Mouse (Mus musculus): Measurements from ENCODE around the gene Fam196b. TPM values are rescaled to one million over a fixed set of nuclear protein-coding genes. Genes with fewer than 3 reads are reported as not detected.

The Fam196b gene
- total and polyA plus RNA-seq, 2 experiments from 2014 or later: not detected

- no peak overlapping the region for H3K9ac ChIP-seq (replicated peaks; ENCODE audit: low read depth, low read length)
- ATAC-seq (ENCODE audit: insufficient read depth, low read depth): no peak
- WGBS: 52% methylated on average over 13 of the region's 13 CpGs
- H3K36me3 ChIP-seq (replicated peaks; ENCODE audit: control insufficient read depth, insufficient read depth, low read length): no peaks in the 10 kb centered on the region
- no peaks in the 10 kb centered on the region for H3K9me3 ChIP-seq (replicated peaks; ENCODE audit: control insufficient read depth, low read length)
- TF ChIP-seq CTCF (IDR thresholded peaks at IDR 0.05; ENCODE audit: low read depth): no peak
- TF ChIP-seq EP300 (IDR thresholded peaks at IDR 0.05; ENCODE audit: low read depth): no peak
- no peaks in the 10 kb centered on the region for H3K4me1 ChIP-seq (ENCODE audit: control insufficient read depth, insufficient read depth)
- H3K4me2 ChIP-seq (ENCODE audit: low read depth, low read length): no peak overlapping the region
- H3K27ac ChIP-seq (ENCODE audit: low read depth): no peak overlapping the region
- H3K4me3 ChIP-seq (ENCODE audit: low read depth, low read length): no peak overlapping the region
- DNase-seq (ENCODE audit: low spot score): no peak
- H3K27me3 ChIP-seq (ENCODE audit: control insufficient read depth, insufficient read depth, low read length): no peaks in the 10 kb centered on the region
Measured at GRCm38 (mm10) chr11:34284124-34284808, 30.4 kb upstream of the Fam196b start.

- ATAC-seq (ENCODE audit: insufficient read depth, low read depth): no peak
- Histone ChIP-seq H3K36me3 (replicated peaks; ENCODE audit: control insufficient read depth, insufficient read depth, low read length) (no peaks in the 10 kb centered on the region), H3K4me3 (ENCODE audit: low read depth, low read length) (no peak overlapping the region), H3K9me3 (replicated peaks; ENCODE audit: control insufficient read depth, low read length) (no peaks in the 10 kb centered on the region), H3K27me3 (ENCODE audit: control insufficient read depth, insufficient read depth, low read length) (no peaks in the 10 kb centered on the region), H3K9ac (replicated peaks; ENCODE audit: low read depth, low read length) (no peak overlapping the region), H3K27ac (ENCODE audit: low read depth) (no peak overlapping the region), H3K4me1 (ENCODE audit: control insufficient read depth, insufficient read depth) (no peaks in the 10 kb centered on the region), H3K4me2 (ENCODE audit: low read depth, low read length) (no peak overlapping the region)
- WGBS: 48% methylated on average over 4 of the region's 4 CpGs
- no peak for DNase-seq (ENCODE audit: low spot score)
- TF ChIP-seq CTCF (IDR thresholded peaks at IDR 0.05; ENCODE audit: low read depth) (no peak), EP300 (IDR thresholded peaks at IDR 0.05; ENCODE audit: low read depth) (no peak)
Measured at GRCm38 (mm10) chr11:34290265-34290664, 24.4 kb upstream of the Fam196b start.

- no peak for ATAC-seq (ENCODE audit: insufficient read depth, low read depth)
- Histone ChIP-seq H3K27me3 (ENCODE audit: control insufficient read depth, insufficient read depth, low read length) (no peaks in the 10 kb centered on the region), H3K4me3 (ENCODE audit: low read depth, low read length) (no peak overlapping the region), H3K27ac (ENCODE audit: low read depth) (no peak overlapping the region), H3K4me1 (ENCODE audit: control insufficient read depth, insufficient read depth) (no peaks in the 10 kb centered on the region), H3K4me2 (ENCODE audit: low read depth, low read length) (no peak overlapping the region), H3K9me3 (replicated peaks; ENCODE audit: control insufficient read depth, low read length) (no peaks in the 10 kb centered on the region), H3K36me3 (replicated peaks; ENCODE audit: control insufficient read depth, insufficient read depth, low read length) (no peaks in the 10 kb centered on the region), H3K9ac (replicated peaks; ENCODE audit: low read depth, low read length) (no peak overlapping the region)
- no peak for TF ChIP-seq CTCF (IDR thresholded peaks at IDR 0.05; ENCODE audit: low read depth)
- TF ChIP-seq EP300 (IDR thresholded peaks at IDR 0.05; ENCODE audit: low read depth): no peak
- WGBS: 70% methylated on average over 2 of the region's 2 CpGs
- DNase-seq (ENCODE audit: low spot score): no peak
Measured at GRCm38 (mm10) chr11:34290708-34291107, 23.9 kb upstream of the Fam196b start.

- DNase-seq (ENCODE audit: low spot score) (no peak), ATAC-seq (ENCODE audit: insufficient read depth, low read depth) (no peak)
- H3K9ac ChIP-seq (replicated peaks; ENCODE audit: low read depth, low read length): no peak overlapping the region
- 54% methylated on average over 3 of the region's 3 CpGs for WGBS
- H3K27ac ChIP-seq (ENCODE audit: low read depth): no peak overlapping the region
- H3K4me2 ChIP-seq (ENCODE audit: low read depth, low read length): no peak overlapping the region
- H3K9me3 ChIP-seq (replicated peaks; ENCODE audit: control insufficient read depth, low read length): no peaks in the 10 kb centered on the region
- no peaks in the 10 kb centered on the region for H3K27me3 ChIP-seq (ENCODE audit: control insufficient read depth, insufficient read depth, low read length)
- H3K36me3 ChIP-seq (replicated peaks; ENCODE audit: control insufficient read depth, insufficient read depth, low read length): no peaks in the 10 kb centered on the region
- no peaks in the 10 kb centered on the region for H3K4me1 ChIP-seq (ENCODE audit: control insufficient read depth, insufficient read depth)
- TF ChIP-seq EP300 (IDR thresholded peaks at IDR 0.05; ENCODE audit: low read depth): no peak
- TF ChIP-seq CTCF (IDR thresholded peaks at IDR 0.05; ENCODE audit: low read depth): no peak
- H3K4me3 ChIP-seq (ENCODE audit: low read depth, low read length): no peak overlapping the region
Measured at GRCm38 (mm10) chr11:34291304-34291703, 23.3 kb upstream of the Fam196b start.

- no peak for DNase-seq (ENCODE audit: low spot score)
- Histone ChIP-seq H3K4me3 (ENCODE audit: low read depth, low read length) (no peak overlapping the region), H3K27me3 (ENCODE audit: control insufficient read depth, insufficient read depth, low read length) (no peaks in the 10 kb centered on the region), H3K4me1 (ENCODE audit: control insufficient read depth, insufficient read depth) (no peaks in the 10 kb centered on the region), H3K9me3 (replicated peaks; ENCODE audit: control insufficient read depth, low read length) (no peaks in the 10 kb centered on the region), H3K4me2 (ENCODE audit: low read depth, low read length) (no peak overlapping the region), H3K36me3 (replicated peaks; ENCODE audit: control insufficient read depth, insufficient read depth, low read length) (no peaks in the 10 kb centered on the region), H3K9ac (replicated peaks; ENCODE audit: low read depth, low read length) (no peak overlapping the region), H3K27ac (ENCODE audit: low read depth) (no peak overlapping the region)
- TF ChIP-seq CTCF (IDR thresholded peaks at IDR 0.05; ENCODE audit: low read depth): no peak
- TF ChIP-seq EP300 (IDR thresholded peaks at IDR 0.05; ENCODE audit: low read depth): no peak
- 80% methylated on average over 5 of the region's 5 CpGs for WGBS
- ATAC-seq (ENCODE audit: insufficient read depth, low read depth): no peak
Measured at GRCm38 (mm10) chr11:34297698-34298378, 16.8 kb upstream of the Fam196b start.
